Comparison of ENCODE assay signal across 8 mouse cellular contexts in genomic region chr10:20952926-20953325, GRCm38 (mm10). TPM values are rescaled to one million over a fixed set of nuclear protein-coding genes. Genes with fewer than 3 reads are reported as not detected.
DNase-seq lines count a peak whose midpoint lies in the region; ATAC-seq lines count a peak whose summit lies in the region.

No protein-coding gene starts in this region.

- no peaks in the 10 kb centered on the region for H3K9me3 ChIP-seq in erythroblast, embryonic 14.5 days (ENCODE audit: control insufficient read depth, low read length)
- no peaks in the 10 kb centered on the region for H3K9me3 ChIP-seq in limb, embryonic 11.5 days (ENCODE audit: control insufficient read depth, low read length)
- no peaks in the 10 kb centered on the region for H3K9me3 ChIP-seq in stomach, embryonic 14.5 days (ENCODE audit: control insufficient read depth, low read depth, low read length)

- H3K27ac ChIP-seq in limb, embryonic 11.5 days (replicated peaks; ENCODE audit: low read depth, low read length): 0 out of 2 replicates have a peak overlapping the region, but pooled peaks have one; percentile 59
- H3K27ac ChIP-seq in stomach, embryonic 14.5 days (ENCODE audit: low read length): peak overlapping the region; percentile 66; the same call in 1 of the 2 replicates

- ATAC-seq in erythroblast, adult 5-6 weeks (replicated peaks; ENCODE audit: low FRiP score, poor library complexity, severe bottlenecking): no peak
- ATAC-seq in limb, embryonic 11.5 days (ENCODE audit: insufficient number of reproducible peaks, low FRiP score, low TSS enrichment, low read depth): no peak
- no peak for ATAC-seq in stomach, embryonic 14.5 days (ENCODE audit: insufficient number of reproducible peaks, insufficient read depth, low FRiP score, low read depth)

- H3K27me3 ChIP-seq in erythroblast, embryonic 14.5 days (ENCODE audit: control insufficient read depth): no peaks in the 10 kb centered on the region
- H3K27me3 ChIP-seq in limb, embryonic 11.5 days (ENCODE audit: control insufficient read depth, insufficient read depth, low read length): no peaks in the 10 kb centered on the region
- H3K27me3 ChIP-seq in stomach, embryonic 14.5 days (ENCODE audit: control insufficient read depth, insufficient read depth, low read length): no peaks in the 10 kb centered on the region

- H3K4me2 ChIP-seq in limb, embryonic 11.5 days (ENCODE audit: low read depth, severe bottlenecking): peak overlapping the region; percentile 76
- H3K4me2 ChIP-seq in stomach, embryonic 14.5 days (replicated peaks; ENCODE audit: low read depth, low read length): peak overlapping the region; percentile 77

- H3K4me3 ChIP-seq in erythroblast, embryonic 14.5 days (replicated peaks): peak overlapping the region; percentile 93
- peak overlapping the region; percentile 70 for H3K4me3 ChIP-seq in limb, embryonic 11.5 days (ENCODE audit: low read depth, low read length)
- peak overlapping the region; percentile 83 for H3K4me3 ChIP-seq in stomach, embryonic 14.5 days (ENCODE audit: low read depth, low read length)

- H3K4me1 ChIP-seq in erythroblast, embryonic 14.5 days (ENCODE audit: control insufficient read depth): peaks cover 23% of the 10 kb centered on the region
- H3K4me1 ChIP-seq in limb, embryonic 11.5 days (ENCODE audit: control insufficient read depth, insufficient read depth, low read length): no peaks in the 10 kb centered on the region
- H3K4me1 ChIP-seq in stomach, embryonic 14.5 days (ENCODE audit: control insufficient read depth, insufficient read depth, low read length): no peaks in the 10 kb centered on the region

- H3K9ac ChIP-seq in limb, embryonic 11.5 days (ENCODE audit: low read length): peak overlapping the region; percentile 89
- peak overlapping the region; percentile 76 for H3K9ac ChIP-seq in stomach, embryonic 14.5 days (replicated peaks; ENCODE audit: low read depth, low read length)

- H3K36me3 ChIP-seq in erythroblast, embryonic 14.5 days (ENCODE audit: control insufficient read depth): no peaks in the 10 kb centered on the region
- H3K36me3 ChIP-seq in limb, embryonic 11.5 days (ENCODE audit: control insufficient read depth, insufficient read depth, low read length): no peaks in the 10 kb centered on the region
- no peaks in the 10 kb centered on the region for H3K36me3 ChIP-seq in stomach, embryonic 14.5 days (ENCODE audit: control insufficient read depth, insufficient read depth, low read length)

- intact Hi-C loops in left cerebral cortex, postnatal 36 days (cut with DNase I): loop anchor here (10.0 kb wide), 1 partner anchor 778 kb away; no protein-coding TSS in a partner anchor

- WGBS in limb, embryonic 11.5 days: 4% methylated on average over 11 of the region's 11 CpGs
- 2% methylated on average over 11 of the region's 11 CpGs for WGBS in stomach, embryonic 14.5 days

- peak; percentile 47 to 56 for DNase-seq in right cerebral cortex, postnatal 10 days (ENCODE audit: low spot score in 2 of 2)
- DNase-seq in right cerebral cortex, adult 18-20 months: no peak
- no peak for DNase-seq in limb, embryonic 11.5 days (ENCODE audit: low spot score)
- no peak for DNase-seq in left cerebral cortex, postnatal 36 days (ENCODE audit: low spot score in 2 of 2)
- no peak for DNase-seq in cerebellum, postnatal 10 days

RNA-seq across cellular contexts. Expression of gene Ahi1, which starts 0.6 kb away (rescaled TPM):
- polyA plus RNA-seq in erythroblast, embryonic 14.5 days (2012): 0.36 and 0.60 TPM in 2 replicates
- 5.2 and 9.4 TPM in 2 replicates for total RNA-seq in erythroblast, adult 5-6 weeks (2015; ENCODE audit: low replicate concordance)
- total RNA-seq in erythroblast, adult 5-6 weeks (2017; ENCODE audit: low replicate concordance): 5.7 and 9.1 TPM in 2 replicates
- polyA plus RNA-seq in limb, embryonic 11.5 days (2014; fragmentation: Nextera tagmentation; extraction: Ambion mirVana): 12.5 and 14.0 TPM in 2 replicates
- polyA plus RNA-seq in stomach, embryonic 14.5 days (2014; fragmentation: Nextera tagmentation; extraction: Ambion mirVana): 12.9 and 13.3 TPM in 2 replicates
- total RNA-seq in left cerebral cortex, postnatal 36 days (2021): 100 to 1,000 TPM; 132 to 191 TPM

Comparison
In these comparisons a context has a peak if more than half of its experiments do, and no peak if none do; other contexts are left out.
1. DNase-seq: peak in right cerebral cortex, postnatal 10 days (2 of 2); none in right cerebral cortex, adult 18-20 months (single experiment), limb, embryonic 11.5 days (single experiment), left cerebral cortex, postnatal 36 days (0 of 2) and cerebellum, postnatal 10 days (0 of 2).
2. Peak in every context shown above with its lines, with median percentiles within 50 percentile points of each other: H3K4me3 ChIP-seq.